Mouse (Mus musculus) mesoderm, embryonic 11.5 days (tissue): ENCODE measurements around the gene Cog5.

ENCODE experiments used
- DNase-seq: peaks from one replicate; pipeline ENCODE4 v3.0.0-alpha.2; 2012; ENCODE audit warnings: low read depth, low spot score

Gene Cog5

DNA sequence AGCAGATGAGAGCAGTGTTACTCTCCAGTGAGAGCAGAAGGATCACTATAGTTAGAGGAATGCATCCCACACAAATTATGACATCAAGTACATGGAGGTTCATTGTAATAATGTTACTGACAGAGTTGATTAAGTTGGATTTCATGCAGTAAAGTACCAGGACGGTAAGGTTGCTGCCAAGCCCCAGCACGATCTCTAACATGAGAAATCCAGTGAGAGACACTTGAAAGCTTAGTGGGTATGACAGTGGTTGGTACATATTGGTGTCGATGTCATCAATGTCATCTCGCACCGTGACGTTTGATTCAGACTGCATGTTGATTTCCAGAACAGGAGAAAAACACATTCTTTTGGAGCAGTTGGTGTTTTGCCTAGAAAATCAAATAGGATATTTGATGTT, 55.0 kb downstream of the Cog5 start:
- DNase-seq: no peak

DNA sequence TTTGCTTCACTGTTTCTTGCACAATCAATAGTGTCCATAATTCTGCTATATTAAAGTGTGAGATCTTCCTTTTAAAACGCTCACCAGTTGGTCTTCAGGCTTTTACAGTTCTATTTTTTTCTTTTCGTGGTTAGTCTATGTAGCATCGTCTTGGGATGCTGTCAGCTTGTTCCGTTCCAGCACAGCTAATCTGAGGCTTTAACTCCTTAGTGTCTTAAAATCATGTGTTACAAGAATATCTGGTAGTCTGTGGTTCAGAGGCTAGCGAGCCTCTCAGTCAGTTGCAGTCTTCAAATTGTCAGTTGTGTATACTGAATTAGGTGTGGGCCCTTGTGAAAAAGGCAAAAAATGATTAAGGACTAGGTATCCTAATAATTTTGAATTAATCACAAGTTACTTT, 57.6 kb downstream of the Cog5 start:
- no peak for DNase-seq

DNA sequence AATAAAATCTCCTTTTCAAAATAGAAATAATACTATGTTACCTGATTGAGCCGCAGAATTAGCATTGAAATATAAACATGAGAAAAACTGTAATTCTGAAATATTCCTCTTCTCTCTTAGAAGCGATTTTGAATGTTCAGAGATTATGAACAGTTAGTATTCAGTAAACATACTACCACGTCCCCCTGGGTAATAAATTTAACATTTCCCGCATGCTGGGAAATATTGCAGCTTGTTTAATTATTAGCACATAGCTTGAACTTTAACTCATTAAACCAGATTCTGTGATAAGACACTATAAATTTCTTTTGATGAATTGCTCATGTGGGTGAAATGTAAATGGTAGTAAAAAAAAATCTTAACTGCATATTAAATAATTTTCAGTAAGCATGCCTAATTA, 58.1 kb downstream of the Cog5 start:
- no peak for DNase-seq

DNA sequence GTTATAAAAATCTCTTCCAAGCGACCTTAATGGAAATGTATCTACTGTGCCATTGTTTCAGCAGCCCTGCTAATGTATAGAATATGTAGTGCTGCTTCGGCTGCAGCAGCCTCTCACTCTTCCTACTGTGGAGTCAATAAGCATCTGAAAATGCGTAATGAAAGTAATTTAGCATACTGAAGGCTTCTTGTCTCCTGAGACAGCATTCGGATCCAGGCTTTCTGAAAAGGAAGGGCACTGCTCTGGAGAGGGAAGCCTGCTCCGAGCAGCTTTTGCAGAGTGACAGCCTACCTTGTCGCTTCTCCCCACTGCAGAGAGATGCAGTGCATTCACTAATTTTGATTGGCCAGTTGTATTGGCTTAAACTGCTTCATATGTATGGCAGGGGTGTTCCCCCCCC, 58.9 kb downstream of the Cog5 start, which contains the start of gene Gpr22:
TSS of gene Gpr22 (minus strand) at position 348 of the 400 bp plus-strand sequence.
- no peak for DNase-seq

DNA sequence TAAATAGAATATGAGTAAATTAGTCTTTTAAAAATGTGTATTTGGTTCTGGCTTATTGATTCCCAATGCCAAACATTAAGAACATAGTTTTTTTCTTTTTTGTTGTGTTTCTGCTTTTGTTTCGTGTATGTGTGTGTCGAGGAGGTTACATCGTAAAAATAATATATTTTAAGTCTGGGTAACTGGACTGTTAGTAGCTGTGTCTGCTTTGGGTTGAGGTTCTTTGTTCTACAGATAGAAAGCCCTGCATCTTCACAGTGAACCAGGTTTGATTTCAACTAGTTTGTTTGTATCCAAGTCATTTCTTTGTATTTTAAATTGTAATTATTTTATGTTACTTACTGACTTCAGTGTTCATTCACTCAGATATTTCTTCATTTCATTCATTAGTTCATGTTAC, 59.4 kb downstream of the Cog5 start:
- no peak for DNase-seq

DNA sequence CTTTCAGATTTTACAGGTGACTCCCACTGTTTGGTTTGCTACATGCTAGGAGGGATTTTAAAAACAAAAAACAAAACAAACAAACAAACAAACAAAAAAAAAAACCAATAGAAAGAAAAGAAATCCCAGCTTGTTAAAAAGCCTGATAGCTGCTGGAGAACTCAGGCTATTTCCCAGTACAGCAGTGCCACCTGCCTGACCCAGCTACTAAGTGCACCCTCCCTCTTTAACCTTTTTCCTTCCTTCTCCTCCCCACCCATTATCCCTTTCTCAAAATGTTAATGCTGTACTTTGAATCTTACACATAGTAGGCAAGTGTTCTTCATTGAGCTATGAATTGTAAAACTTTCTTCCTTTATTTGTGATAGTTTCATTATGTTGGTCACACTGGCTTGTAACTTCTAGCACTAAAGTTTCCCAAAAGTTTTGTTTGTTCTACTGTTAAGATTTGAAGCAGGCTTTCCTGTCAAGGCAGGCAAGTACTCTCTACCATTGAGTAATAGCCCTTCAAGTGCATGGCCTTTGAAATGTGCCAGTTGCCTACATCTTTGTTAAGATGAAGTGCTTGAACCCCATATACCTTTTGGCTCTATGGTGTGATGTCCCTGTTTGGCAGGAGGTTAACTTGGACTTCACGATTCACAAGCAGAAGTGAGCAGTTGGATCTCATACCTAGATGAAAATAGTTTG, 65.1 kb downstream of the Cog5 start:
- no peak for DNase-seq

DNA sequence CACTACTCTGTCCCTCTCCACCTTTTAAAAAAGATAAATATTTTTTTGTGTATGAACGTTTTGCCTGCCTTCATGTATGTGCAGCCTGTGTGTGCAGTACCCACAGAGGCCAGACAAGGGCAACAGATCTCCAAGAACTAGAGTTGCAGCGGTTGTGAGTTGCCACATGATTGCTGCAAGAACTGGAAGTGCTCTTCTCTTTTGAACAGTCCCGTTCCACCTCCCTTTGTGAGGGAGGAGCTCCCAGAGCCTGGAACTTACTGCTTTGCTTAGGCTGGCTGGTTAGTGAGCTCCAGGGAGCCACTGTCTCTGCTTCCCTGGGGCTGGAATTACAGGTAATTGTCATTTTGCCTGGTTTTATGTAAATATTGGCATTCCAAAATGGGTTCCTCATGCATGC, 69.9 kb downstream of the Cog5 start:
- DNase-seq: no peak

DNA sequence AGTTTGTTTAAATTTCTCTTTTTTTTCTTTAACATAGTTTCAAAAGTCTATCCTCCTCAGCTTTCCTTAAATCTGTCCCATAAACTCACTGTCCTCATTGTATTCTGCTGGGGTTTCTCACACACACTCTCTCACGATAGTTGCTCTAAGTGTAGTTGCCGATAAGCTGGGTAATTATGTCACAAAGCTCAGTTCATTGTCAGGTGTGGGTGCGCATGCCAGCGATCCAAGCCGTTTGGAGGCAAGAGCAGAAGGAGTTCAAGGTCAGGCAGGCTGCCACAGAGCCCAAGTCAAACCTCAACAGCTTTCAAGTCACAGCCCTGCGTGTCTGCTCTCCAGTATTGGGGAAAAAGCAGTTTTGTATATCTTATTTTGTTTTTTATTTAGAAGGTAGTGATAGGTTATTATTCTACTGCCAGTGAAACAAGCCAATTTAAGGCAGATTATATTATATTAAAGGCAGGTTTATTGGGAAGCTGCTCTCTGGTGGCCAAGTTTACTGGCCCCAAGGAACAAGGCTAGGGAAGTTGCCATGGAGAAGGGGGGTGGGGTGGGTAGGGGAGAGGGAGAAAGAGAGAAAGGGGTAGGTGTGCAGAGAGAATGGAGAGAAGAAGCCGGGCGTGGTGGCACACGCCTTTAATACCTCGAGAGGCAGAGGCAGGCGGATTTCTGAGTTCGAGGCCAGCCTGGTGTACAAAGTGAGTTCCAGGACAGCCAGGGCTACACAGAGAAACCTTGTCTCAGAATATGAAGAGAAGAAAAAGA, 71.0 kb downstream of the Cog5 start:
- no peak for DNase-seq

DNA sequence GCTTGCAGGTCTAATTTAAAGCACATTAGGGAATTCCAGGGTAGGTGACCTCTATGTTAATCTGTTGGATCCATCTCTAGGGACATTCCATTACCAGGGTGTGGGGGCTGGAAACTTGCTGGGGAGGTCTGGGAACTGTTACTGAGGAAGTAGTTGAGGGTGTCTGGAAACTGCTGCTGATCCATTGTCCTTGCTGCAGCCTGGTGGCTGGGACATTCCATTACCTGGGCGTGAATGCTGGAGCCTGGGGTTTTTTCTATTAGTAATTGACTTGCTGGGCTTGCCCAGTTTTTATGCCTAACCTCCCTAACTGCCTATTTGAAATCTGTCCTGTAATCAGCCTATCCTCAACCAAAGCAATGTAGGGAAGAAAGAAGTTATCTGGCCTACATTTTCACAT, 72.0 kb downstream of the Cog5 start:
- no peak for DNase-seq

DNA sequence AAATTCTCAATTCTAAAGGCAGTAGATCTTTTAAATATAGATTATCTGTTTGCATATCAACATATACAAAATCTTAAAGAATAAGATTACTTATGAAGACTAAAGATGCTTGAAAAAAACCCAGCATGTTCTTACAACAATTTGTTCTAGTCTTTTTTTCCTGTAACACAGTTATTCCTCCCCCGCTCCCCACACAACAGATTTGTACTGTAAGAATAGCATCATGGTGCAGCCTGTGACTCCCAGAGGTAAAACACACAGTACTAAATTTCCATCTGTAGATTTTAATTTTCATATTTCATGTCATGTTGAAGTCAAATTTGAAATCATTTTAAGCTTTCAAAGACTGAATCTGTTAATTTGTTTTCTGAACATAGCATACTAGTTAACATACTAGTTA, 75.5 kb downstream of the Cog5 start:
- no peak for DNase-seq

DNA sequence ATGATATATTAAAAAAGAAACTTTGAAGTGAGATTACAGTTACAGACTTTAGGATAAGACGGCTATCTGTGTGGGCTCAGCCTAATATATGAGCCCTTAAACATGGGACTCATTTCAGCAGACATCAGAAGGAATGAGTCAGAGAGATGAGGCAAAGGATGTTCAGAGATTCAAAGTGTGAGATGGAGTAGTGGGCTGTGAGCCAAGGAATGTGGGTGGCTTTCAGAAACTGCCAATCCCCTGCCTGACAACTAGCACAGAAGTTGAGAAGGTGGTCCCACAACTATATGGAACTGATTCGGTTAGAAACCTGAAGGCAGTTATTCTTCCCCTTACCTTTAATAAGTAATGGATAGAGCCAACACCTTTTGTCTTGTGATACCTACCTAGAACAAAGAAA, 79.9 kb downstream of the Cog5 start:
- DNase-seq: no peak

DNA sequence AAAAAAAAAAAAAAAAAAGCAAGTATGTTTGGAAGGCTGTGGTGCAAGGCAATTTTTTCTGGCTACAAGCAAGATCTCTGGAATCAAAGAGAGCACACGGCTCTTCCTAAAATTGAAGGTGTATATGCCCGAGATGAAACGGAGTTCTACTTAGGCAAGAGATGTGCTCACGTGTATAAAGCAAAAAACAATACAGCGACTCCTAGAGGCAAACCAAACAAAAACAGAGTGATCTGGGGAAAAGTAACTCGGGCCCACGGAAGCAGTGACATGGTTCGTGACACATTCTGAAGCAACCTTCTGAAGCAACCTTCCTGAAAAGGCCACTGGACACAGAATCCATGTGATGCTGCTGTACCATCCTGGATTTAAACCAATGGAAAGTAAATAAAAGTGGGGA, 92.6 kb downstream of the Cog5 start:
- no peak for DNase-seq

DNA sequence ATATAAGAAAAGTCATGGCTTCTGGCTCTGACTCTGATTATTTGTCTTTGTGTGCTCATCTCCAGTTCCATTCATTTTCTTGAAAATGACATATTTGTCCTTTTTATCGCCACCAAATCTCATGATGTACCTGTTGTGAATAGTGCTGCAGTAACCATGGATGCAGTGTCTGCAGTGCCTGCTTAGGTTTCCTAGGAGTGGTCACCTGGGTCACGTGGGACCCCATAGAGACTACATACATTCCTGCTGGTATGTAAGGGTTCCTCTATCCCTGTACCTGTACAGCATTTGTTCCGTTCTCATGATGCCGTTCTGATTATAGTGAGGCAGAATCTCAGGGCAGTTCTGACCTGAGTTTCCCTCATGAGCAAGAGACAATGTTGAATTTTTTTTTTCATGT, 95.2 kb downstream of the Cog5 start:
- DNase-seq: no peak

DNA sequence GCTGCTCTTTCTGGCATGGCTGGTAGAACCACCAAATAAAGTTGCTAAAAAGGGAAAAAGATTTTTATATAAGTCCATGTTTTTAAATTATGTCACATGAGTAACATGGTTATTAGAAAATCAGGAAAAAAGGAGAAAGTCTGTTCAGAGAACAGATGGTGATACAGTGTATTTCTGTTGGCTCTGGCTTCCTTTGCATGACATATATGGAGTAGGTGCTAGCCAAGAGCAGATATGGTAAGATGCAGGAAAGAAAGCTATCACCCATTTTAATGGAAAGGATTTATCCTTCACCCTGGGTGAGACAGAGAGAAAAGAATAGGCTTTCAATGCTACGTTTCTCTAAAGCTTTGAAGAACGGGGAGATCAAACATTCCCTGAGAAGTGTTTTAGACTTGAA, 99.8 kb downstream of the Cog5 start:
- DNase-seq: no peak

DNA sequence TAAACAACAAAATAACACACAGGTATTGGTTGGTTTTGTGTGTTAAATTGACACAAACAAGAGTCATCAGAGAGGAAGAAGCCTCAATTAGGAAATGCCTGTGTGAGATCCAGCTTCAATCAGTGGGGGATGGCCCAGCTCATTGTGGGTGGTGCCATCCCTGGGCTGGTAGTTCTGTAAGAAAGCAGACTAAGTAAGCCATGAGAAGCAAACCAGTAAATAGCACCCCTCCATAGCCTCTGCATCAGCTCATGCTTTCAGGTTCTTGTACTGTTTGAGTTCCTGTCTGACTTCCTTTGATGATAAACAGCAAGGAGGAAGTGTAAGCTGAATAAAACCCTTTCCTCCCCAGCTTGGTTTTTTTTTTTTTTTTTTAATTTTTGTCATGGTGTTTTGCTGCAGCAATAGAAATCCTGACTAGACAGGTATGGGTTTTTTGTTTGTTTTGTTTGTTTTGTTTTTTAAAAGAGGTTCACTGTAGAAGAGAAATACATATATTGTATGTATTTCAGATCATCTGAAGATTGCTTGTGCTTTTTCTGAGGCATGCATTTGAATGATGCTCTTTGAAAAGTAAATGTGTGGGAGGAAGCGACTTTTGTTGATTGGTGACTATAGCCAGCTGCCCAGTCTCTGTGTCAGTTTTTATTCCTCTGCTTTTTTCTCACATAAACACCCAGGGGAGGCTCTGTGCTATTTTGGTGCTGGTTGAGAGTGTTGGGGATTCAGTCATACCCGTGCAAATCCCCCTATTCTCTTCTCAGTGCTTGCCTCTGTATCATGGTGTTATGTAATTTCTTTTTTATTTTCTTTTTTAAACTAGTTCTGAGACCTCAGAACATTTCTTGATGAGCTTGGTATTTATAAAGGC, 101.5 kb downstream of the Cog5 start:
- no peak for DNase-seq

DNA sequence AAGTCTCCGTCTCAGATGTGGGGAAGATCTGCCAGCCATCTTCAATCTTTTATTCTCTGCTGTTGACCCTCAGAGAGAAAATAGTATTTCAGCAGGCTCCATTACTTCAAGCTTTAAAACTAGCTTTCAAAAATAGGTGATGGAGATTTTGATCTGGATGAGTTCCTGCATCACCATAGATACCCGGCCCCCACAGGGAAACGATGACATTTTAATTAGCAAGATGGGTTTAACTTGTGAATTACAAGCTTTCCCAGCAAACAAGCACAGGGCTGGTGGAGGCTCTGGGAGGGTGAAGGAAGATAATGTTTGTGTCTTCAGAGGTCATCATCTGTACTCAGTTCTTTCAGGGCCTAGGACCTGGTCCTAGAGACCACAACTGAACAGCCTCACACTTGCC, 118.9 kb downstream of the Cog5 start:
- no peak for DNase-seq

DNA sequence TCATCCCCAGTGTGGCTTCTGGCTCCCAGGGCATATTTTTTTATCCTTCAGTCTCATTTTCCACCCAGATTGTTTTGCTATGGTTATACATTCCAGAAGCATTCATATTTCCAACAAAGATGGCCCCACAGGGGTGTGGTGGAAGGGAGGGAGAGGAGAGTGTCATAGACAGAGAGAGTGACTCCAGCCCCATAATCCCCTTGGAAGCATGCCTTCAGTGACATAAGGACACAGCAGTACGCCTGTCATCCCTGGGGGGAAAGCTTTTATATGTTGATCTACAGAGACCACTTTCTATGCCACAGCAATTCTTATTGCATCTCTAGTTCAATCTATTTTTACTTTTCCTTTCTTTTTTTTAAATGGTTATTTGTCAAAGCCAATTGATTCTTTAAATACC, 129.6 kb downstream of the Cog5 start:
- DNase-seq: no peak

DNA sequence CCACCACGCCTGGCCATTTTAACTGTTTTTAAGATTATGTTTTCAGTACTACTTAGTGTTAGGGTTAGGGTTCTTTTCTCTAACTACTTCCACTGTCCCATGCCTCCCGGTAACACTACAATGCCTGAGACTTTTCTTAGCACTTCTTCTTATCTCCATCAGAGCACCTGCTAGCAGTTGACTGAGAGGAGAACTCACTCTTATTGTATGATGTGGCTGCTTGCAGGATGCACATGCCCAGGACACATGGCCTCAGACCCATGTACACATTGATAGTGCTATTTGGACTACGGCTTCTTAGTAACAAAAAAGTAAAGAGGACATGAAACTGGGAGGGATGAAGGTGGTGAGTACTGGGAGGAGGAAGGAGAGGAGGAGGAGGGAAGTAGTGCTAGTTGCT, 133.9 kb downstream of the Cog5 start:
- DNase-seq: no peak

DNA sequence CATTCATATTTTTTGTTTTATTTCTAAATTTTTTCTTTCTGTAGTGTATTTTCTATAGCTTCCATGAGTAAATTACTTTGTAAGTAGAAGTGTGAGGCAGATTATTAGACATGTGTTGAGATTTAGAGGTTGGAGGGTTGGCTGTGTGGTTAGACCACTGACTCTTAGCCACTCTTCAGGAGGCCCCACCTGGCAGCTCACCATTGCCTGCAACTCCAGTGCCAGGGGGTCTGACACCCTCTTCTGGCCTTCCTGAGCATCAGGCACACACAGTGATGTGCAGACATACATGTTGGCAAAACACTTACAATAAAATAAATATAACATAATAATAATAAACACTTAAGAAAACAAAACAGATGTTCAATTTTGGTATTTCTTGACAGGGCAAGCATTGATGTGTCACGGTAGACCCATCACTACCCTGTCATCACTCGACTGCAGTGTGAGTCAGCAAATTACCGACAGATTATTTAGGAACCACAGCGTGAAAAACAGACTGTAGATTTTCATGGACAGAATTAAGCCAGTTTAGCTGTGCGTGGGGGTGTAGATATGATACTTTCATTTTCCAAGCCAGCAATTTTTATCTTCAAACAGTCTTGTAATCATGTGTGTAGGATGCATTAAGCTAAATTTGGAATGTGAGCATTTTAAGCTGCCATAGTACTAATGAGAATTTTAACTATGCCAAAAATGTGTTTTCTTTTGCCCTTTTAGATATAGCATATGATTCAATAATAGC, 151.9 kb downstream of the Cog5 start:
- no peak for DNase-seq

DNA sequence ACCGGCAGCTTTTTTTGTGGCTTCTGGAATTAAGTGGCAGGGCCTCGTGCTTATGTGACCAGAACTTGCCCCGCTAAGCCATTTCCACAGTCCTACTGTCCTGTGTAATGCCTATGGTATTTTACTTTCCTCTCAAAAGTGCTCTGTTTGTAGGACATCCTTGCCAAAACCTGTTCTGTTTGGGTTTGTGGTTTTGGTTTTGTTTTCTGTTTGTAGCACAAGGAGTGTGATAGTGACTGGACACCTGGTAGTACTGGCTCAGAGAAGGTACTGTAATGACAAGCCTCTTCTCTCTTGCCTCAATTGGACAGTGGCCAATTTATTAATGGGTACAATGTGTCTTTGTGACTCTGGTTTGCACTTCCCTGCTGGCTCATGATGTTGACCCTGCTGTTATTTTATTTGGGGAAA, 163.4 kb downstream of the Cog5 start:
- no peak for DNase-seq

DNA sequence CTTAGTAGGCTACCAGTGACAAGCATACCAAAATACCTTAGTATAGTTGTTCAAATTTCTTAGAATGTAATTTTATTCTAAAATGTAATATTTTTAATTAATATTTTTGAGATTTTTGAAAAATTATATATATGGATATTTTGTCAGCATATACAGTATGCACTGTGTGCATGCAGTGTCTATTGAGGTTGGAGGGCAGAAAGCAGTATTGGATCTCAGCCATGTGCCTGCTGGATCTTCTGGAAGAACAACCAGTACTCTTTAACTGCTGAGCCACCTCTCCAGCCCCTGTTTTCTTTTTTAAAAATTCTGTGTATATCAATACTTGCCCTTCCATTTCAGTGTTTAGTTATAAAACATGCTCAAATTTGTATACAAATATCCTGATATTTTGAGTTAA, 164.4 kb downstream of the Cog5 start:
- no peak for DNase-seq

DNA sequence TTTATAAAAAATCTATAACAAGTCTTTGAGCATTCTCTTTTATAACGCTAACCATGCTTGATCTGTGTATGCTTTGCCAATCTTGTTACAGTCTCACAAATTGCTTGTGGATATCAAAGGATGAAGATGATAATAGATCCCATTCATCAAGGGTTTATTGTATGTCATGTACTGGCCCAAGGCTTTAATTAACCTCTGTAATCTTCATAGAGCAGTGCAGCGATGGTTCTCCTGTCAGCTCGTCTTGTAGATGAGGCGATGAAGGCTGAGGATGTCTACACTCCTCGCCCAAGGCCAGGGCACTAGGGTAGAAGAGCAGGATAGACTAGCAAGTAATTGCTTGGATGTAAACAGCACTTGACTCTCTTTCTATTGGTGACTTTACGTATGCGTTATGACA, 164.9 kb downstream of the Cog5 start:
- no peak for DNase-seq
